Mouse (Mus musculus) adrenal gland, postnatal 10 days (tissue): Measurements from ENCODE around the gene Ptpn21. TPM values are rescaled to one million over a fixed set of nuclear protein-coding genes. Genes with fewer than 3 reads are reported as not detected.
A peak's percentile ranks its signal among the peaks of the same experiment; 100 is the strongest.

Experiments
- DNase-seq: peaks from one replicate; pipeline ENCODE4 v3.0.0; 2021; ENCODE audit warnings: mixed read lengths
- total RNA-seq, 2 experiments: library from RNA; stranded (reverse); gene quantifications; 2 replicates each; pipeline ENCODE4 v1.2.3; 2021

Gene Ptpn21
- total RNA-seq, 2 experiments from 2014 or later = 17.5 to 22.7 TPM

GRCm38 (mm10) chr12:98724224-98724623 is 13.0 kb downstream of the Ptpn21 start:
- DNase-seq = no peak

DNA sequence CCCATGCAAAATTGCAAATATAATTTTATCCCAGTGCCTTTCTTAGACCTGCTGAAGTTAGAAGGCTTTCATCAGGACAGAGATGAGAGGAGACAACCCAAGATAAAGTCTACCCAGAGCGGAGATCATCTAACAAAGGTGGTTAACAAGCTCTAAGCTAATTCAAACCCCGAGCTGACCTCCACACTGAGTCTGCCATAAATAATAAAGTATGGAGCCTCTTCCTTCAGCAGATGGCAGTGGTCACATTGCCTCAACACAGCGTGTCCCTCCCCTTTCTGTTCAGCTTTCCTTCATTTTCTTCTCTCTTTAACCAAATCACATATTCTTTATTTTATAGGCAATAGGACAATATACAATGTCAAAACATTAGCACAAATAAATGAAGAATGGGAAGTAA is 16.2 kb downstream of the Ptpn21 start:
- no peak for DNase-seq

- DNase-seq = no peak
Observed at GRCm38 (mm10) chr12:98720628-98721027, 16.6 kb downstream of the Ptpn21 start.

GRCm38 (mm10) chr12:98716142-98716541 is 21.1 kb downstream of the Ptpn21 start:
- no peak for DNase-seq

DNA sequence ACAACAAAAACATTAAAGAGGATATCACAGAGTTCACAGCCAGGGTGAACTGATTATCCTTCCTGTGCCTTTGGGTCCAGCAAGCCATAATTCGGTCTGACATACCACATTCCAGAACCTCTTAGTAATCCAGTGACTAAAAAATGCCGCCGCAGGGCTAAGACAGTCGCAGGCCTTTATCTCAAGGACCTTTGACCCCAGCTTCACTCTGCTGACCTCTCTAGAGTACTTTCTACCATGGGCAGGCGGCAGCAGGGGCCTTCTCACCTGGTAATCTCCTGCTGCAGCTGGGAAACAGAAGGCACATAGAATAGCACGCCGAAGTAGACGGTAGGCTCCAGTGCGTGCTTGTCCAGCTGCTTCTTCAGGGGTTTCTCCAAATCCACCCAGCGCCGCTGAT is 22.4 kb downstream of the Ptpn21 start:
- DNase-seq = peak; percentile 49

DNA sequence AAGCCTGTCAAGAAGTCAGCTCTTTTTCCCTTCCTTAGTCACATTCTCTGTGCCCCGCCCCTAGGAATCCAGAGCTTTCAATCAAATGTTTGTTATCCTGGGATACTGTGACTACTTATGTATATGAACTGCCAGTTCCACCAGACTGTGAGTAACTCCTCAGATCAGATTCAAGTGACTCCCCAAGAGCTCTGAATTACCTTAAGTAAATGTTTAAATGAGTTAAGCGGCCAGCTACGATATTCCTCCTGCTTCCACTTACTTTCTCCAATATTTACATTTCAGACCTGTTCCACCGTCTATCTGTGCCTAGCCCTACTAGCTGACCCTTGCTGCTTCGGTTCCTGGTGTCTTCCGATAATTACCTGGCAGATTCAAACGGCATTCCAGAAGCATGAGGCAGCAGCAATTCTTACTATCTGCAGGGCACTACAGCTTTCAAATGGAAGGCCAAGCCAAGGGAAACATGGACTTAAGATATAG is 23.5 kb downstream of the Ptpn21 start:
- no peak for DNase-seq

DNA sequence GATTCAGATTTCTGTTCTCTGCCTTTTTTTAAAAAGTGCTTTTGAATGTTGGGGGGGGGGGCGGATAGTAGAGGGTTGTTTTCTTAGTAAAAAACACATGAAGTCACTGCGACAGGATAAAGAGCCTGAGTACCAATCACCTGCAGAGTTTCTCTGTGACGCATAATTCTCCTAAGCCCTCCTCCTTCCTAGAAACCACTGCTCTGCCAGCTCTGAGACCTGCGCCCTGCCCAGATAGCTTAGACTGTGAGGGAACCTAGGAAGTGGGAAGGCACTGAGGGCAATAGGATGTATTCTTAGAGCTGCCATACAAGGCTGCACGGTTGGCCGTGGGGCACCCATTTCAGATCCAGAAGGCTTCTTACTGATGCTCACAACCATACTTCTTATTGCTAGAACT is 24.4 kb downstream of the Ptpn21 start:
- DNase-seq = no peak

DNA sequence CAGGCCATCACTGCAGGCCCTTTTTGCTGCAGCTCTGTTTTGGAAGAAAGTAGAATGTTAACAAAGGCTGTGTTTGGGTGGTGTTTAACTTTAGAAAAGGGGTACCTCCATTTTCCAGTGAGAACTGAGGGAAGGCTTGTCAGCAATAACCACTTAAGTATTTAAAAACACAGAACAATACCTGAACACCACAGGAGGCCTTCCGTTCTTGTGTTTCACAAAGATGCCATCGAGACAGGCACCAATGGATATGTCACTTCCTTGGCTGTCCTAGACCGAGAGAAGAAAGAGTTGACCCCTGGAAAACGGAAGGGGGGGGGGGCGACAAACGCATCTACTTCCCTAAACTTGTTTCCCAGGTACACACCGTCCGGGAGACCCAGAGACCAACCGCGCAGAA is 33.2 kb downstream of the Ptpn21 start:
- no peak for DNase-seq

DNA sequence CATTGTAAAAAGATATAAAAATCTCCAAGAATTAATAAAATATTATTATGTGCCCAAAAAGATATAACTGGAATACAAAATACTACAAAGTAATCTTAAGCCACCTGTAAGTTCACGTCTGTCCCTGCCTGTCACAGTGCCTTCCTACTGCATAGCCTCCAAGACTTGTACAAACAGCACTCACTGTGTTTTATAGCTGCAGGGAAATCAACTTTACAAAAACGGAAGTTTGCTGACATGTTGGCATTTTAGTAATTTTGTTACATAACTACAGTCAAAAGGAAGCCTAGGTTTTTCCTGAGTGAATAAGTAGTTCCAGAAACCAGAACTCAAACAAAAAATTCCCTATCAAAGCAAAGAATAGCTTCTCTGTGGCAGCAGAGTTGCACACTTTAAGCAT is 33.7 kb downstream of the Ptpn21 start:
- DNase-seq = no peak

DNA sequence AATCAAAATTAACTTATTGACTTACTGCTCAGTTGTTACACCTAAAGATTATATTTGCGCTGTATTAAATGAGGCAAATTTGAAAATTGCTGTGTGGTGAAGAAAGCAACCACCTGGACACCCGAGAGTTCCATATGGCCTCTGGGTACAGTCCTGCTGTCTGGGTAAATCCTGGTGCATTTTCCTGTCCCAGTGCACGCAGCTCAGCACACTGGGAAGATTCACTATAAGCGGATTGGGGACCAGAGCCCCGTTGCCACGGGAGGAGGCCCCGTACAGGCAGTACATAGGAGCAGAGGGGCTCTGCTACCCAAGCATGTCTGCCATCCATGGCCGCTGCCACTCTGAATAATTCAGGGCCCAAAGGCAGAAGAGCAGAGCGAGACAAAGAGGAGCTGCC is 35.6 kb downstream of the Ptpn21 start:
- DNase-seq = no peak

DNA sequence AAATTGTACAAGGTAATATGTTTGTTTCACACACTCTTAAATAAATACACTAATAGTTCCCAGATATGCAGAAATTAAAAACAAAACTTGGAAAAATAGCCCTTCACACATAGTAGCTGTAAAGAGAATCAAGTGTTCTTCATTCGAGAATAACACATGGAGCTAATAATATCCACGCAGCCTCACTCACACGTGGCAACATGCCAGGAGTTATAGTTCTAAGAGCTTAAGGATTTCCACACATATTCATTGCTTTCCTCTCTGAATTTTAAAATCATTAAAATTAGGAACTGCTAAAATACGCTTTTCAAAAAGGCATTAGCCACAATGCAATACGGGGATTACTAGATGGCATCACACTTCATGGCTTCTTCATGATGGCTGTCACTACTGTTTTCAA is 40.0 kb downstream of the Ptpn21 start:
- DNase-seq = no peak

- no peak for DNase-seq
Observed at GRCm38 (mm10) chr12:98690230-98690629, 47.0 kb downstream of the Ptpn21 start.

GRCm38 (mm10) chr12:98683574-98683973 is 53.6 kb downstream of the Ptpn21 start:
- DNase-seq = no peak

GRCm38 (mm10) chr12:98683171-98683570 is 54.0 kb downstream of the Ptpn21 start:
- DNase-seq = no peak

GRCm38 (mm10) chr12:98682196-98682595 is 55.0 kb downstream of the Ptpn21 start:
- no peak for DNase-seq

GRCm38 (mm10) chr12:98679906-98680305 is 57.3 kb downstream of the Ptpn21 start:
- DNase-seq = no peak

DNA sequence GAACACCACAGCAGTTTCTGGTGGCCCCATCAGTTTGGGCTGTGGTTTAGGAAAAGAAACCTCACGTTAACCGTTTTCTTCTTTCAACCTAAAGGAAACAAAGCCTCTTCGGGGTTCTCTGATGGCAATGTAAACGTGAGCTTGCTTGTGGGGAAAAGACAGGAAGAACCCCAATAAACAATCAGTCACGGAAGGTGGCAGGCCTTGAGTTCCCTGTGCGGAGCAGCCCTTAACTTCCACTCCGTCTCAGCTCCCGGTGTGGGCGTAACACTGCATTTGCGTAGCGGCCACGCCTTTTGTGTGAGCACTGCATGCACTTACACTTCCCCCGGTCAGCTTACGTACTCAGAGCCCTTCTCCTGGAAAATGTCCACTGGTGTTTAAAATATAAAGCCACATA is 59.9 kb downstream of the Ptpn21 start:
- no peak for DNase-seq

- no peak for DNase-seq
Observed at GRCm38 (mm10) chr12:98676861-98677260, 60.3 kb downstream of the Ptpn21 start.

- peak; percentile 87 for DNase-seq
Observed at GRCm38 (mm10) chr12:98674627-98675143, 62.5 kb downstream of the Ptpn21 start.

- no peak for DNase-seq
Observed at GRCm38 (mm10) chr12:98673879-98674278, 63.3 kb downstream of the Ptpn21 start.

- DNase-seq = no peak
Observed at GRCm38 (mm10) chr12:98670429-98670828, 66.8 kb downstream of the Ptpn21 start.

- peak; percentile 69 for DNase-seq
Observed at GRCm38 (mm10) chr12:98669864-98670263, 67.3 kb downstream of the Ptpn21 start.

GRCm38 (mm10) chr12:98669086-98669485 is 68.1 kb downstream of the Ptpn21 start:
- DNase-seq = peak; percentile 29

DNA sequence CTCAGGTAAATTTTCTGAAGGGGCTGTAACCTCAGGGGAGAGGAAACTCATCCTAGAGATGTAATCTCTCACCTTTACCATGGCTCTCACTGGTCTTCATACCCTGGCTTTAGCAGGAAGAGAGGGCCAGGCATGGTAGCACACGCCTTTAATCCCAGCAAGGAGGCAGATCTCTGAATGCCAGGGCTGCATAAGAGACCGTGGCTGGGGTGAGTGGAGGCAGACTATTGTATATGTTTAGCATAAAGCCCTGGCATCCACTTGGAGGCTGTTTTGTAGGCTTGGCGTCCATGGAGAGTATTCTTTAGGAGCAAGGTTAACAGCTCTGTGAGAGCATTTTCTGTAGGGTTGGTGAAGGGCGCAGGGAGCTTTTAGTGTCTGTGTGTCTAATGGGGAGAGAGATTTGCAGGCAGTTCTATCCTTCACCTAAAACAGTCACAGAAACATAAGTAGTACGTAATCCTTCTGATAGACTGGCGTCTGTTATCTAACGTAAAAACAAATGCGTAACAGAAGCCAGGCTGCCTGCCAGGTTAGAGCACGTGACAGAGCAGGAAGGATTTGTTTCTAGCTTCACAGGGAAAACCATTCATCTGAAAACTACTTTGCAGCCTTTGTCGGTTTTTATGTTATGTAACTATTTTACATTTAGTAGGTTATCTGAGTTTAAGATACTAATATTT is 68.9 kb downstream of the Ptpn21 start:
- peak; percentile 83 for DNase-seq
